ENCODE assay signal across 23 mouse cellular contexts in the genomic region with DNA sequence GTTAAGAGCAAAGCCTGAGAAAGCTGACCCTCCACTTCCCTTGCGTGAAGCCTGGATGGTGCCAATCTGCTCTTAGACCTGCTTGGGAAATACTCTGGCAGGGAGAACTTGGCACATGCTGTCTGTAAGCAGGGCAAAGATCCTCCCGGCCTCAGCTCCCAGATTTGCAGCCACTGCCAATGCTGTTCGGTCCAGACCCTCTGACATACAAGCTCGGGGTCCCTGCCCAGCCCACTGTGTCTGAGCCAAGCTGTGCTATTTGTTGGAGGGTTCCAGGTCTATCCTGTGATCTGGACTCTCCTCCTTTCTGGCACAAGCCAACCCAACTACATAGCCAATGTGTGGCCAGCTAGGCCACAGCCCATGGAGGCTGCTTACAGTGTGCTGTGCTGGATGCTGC.
DNase-seq lines count a peak whose midpoint lies in the region; ATAC-seq and TF ChIP-seq lines count a peak whose summit lies in the region.
"Had no signal": no experiment of that assay in that cellular context is flagged by ENCODE, and none has a peak within 500 bp of the region (broad histone marks: within the 10 kb centered on the region; RNA-seq: fewer than 3 reads in every experiment).

No protein-coding gene starts in this region.

- no peaks in the 10 kb centered on the region for H3K36me3 ChIP-seq in kidney, embryonic 16.5 days (ENCODE audit: insufficient read depth, low read length)
- H3K36me3 ChIP-seq in midbrain, postnatal 0 days (ENCODE audit: insufficient read depth, low read length): no peaks in the 10 kb centered on the region
- H3K36me3 ChIP-seq in midbrain, embryonic 14.5 days (ENCODE audit: control insufficient read depth, insufficient read depth, low read length): no peaks in the 10 kb centered on the region
- H3K36me3 ChIP-seq: embryonic facial prominence, embryonic 10.5 days; forebrain, embryonic 12.5 days; limb, embryonic 13.5 days; liver, embryonic 15.5 days; midbrain, embryonic 10.5 days; neural tube, embryonic 13.5 days; stomach, embryonic 15.5 days had no signal

- no peak for ATAC-seq in kidney, embryonic 16.5 days (ENCODE audit: low FRiP score, low TSS enrichment)
- ATAC-seq in midbrain, postnatal 0 days (ENCODE audit: low FRiP score): no peak
- no peak for ATAC-seq in midbrain, embryonic 14.5 days (ENCODE audit: low FRiP score, low TSS enrichment)
- ATAC-seq: activated CD4-positive, CD25-positive, alpha-beta regulatory T cell, adult 4 months; CD4-positive, CD25-positive, alpha-beta regulatory T cell, adult 4 months; inflammation-experienced regulatory T-cells, adult 6 months had no signal

- H3K9ac ChIP-seq in kidney, embryonic 16.5 days (replicated peaks; ENCODE audit: low read length): no peak overlapping the region
- no peak overlapping the region for H3K9ac ChIP-seq in midbrain, postnatal 0 days (replicated peaks; ENCODE audit: low read length, poor library complexity, severe bottlenecking)
- H3K9ac ChIP-seq in midbrain, embryonic 14.5 days (replicated peaks; ENCODE audit: low read length): no peak overlapping the region
- H3K9ac ChIP-seq: forebrain, embryonic 12.5 days; limb, embryonic 13.5 days; liver, embryonic 15.5 days; neural tube, embryonic 13.5 days; stomach, embryonic 15.5 days had no signal

- no peaks in the 10 kb centered on the region for H3K9me3 ChIP-seq in kidney, embryonic 16.5 days (ENCODE audit: low read length)
- H3K9me3 ChIP-seq in midbrain, postnatal 0 days (ENCODE audit: low read length): no peaks in the 10 kb centered on the region
- no peaks in the 10 kb centered on the region for H3K9me3 ChIP-seq in midbrain, embryonic 14.5 days (ENCODE audit: control insufficient read depth, low read length)
- H3K9me3 ChIP-seq: embryonic facial prominence, embryonic 10.5 days; forebrain, embryonic 12.5 days; limb, embryonic 13.5 days; liver, embryonic 15.5 days; midbrain, embryonic 10.5 days; neural tube, embryonic 13.5 days; stomach, embryonic 15.5 days had no signal

- TF ChIP-seq CTCF in midbrain, postnatal 0 days (IDR thresholded peaks at IDR 0.05): no peak

- no peak overlapping the region for H3K27ac ChIP-seq in kidney, embryonic 16.5 days (ENCODE audit: low read length)
- H3K27ac ChIP-seq in midbrain, postnatal 0 days (ENCODE audit: low read depth, low read length): no peak overlapping the region
- H3K27ac ChIP-seq in midbrain, embryonic 14.5 days (replicated peaks; ENCODE audit: low read depth, low read length): no peak overlapping the region
- H3K27ac ChIP-seq: embryonic facial prominence, embryonic 10.5 days; forebrain, embryonic 12.5 days; limb, embryonic 13.5 days; liver, embryonic 15.5 days; macrophage; midbrain, embryonic 10.5 days; neural tube, embryonic 13.5 days; stomach, embryonic 15.5 days had no signal

- peaks cover 15% of the 10 kb centered on the region for H3K4me1 ChIP-seq in kidney, embryonic 16.5 days (ENCODE audit: insufficient read depth, low read length)
- peaks cover 12% of the 10 kb centered on the region for H3K4me1 ChIP-seq in midbrain, postnatal 0 days (ENCODE audit: insufficient read depth, low read length)
- peaks cover 22% of the 10 kb centered on the region for H3K4me1 ChIP-seq in midbrain, embryonic 14.5 days (ENCODE audit: control insufficient read depth, insufficient read depth, low read length)

- DNase-seq in adrenal gland, adult 8-10 months: peak; percentile 30
- DNase-seq in adrenal gland, postnatal 4 days (ENCODE audit: low spot score in 2 of 2): no peak
- peak; percentile 56 for DNase-seq in kidney, adult 18-20 months
- DNase-seq in midbrain, postnatal 0 days (ENCODE audit: low spot score): peak; percentile 39
- no peak for DNase-seq in midbrain, embryonic 14.5 days
- peak; percentile 52 for DNase-seq in skeletal muscle tissue, adult 2 months (ENCODE audit: low read depth, low spot score)
- DNase-seq in layer of hippocampus, postnatal 25 days (ENCODE audit: extremely low spot score in 1 of 2, low spot score in 1 of 2): no peak
- DNase-seq: cerebellum, adult 18-20 months; heart, postnatal 10 days; thymus, adult 2 months had no signal

- H3K4me2 ChIP-seq in kidney, embryonic 16.5 days (replicated peaks; ENCODE audit: low read depth, low read length): no peak overlapping the region
- H3K4me2 ChIP-seq in midbrain, postnatal 0 days (ENCODE audit: low read depth, low read length, poor library complexity, severe bottlenecking): no peak overlapping the region
- H3K4me2 ChIP-seq in midbrain, embryonic 14.5 days (ENCODE audit: low read length): no peak overlapping the region
- H3K4me2 ChIP-seq: forebrain, embryonic 12.5 days; heart, embryonic 11.5 days; limb, embryonic 13.5 days; liver, embryonic 15.5 days; neural tube, embryonic 13.5 days; stomach, embryonic 15.5 days had no signal

- H3K27me3 ChIP-seq in kidney, embryonic 16.5 days (ENCODE audit: insufficient read depth, low read length): no peaks in the 10 kb centered on the region
- no peaks in the 10 kb centered on the region for H3K27me3 ChIP-seq in midbrain, postnatal 0 days (ENCODE audit: insufficient read depth, low read length)
- H3K27me3 ChIP-seq in midbrain, embryonic 14.5 days (ENCODE audit: control insufficient read depth, insufficient read depth, low read length): no peaks in the 10 kb centered on the region
- H3K27me3 ChIP-seq: limb, embryonic 13.5 days; liver, embryonic 15.5 days; stomach, embryonic 15.5 days had no signal

- no peak overlapping the region for H3K4me3 ChIP-seq in kidney, embryonic 16.5 days (ENCODE audit: low read length)
- no peak overlapping the region for H3K4me3 ChIP-seq in midbrain, postnatal 0 days (ENCODE audit: low read depth, low read length)
- H3K4me3 ChIP-seq in midbrain, embryonic 14.5 days (replicated peaks; ENCODE audit: low read depth, low read length): no peak overlapping the region
- H3K4me3 ChIP-seq: embryonic facial prominence, embryonic 10.5 days; forebrain, embryonic 12.5 days; limb, embryonic 13.5 days; liver, embryonic 15.5 days; midbrain, embryonic 10.5 days; neural tube, embryonic 13.5 days; stomach, embryonic 15.5 days had no signal

- 92% methylated on average over 4 of the region's 4 CpGs for WGBS in kidney, embryonic 16.5 days
- 84% methylated on average over 4 of the region's 4 CpGs for WGBS in midbrain, postnatal 0 days
- 88% methylated on average over 4 of the region's 4 CpGs for WGBS in midbrain, embryonic 14.5 days

Comparison
In these comparisons a context has a peak if more than half of its experiments do, and no peak if none do; other contexts are left out.
1. DNase-seq: peak in adrenal gland, adult 8-10 months (single experiment), kidney, adult 18-20 months (single experiment), midbrain, postnatal 0 days (single experiment) and skeletal muscle tissue, adult 2 months (single experiment); none in adrenal gland, postnatal 4 days (0 of 2), midbrain, embryonic 14.5 days (single experiment) and layer of hippocampus, postnatal 25 days (0 of 2).